Mouse (Mus musculus) kidney, postnatal 25 days (tissue): Measurements from ENCODE around the gene Gm49318.
A peak's percentile ranks its signal among the peaks of the same experiment; 100 is the strongest.

Source experiments
- DNase-seq, 2 experiments: peaks; one replicate each; pipeline ENCODE4 v3.0.0; 2021; ENCODE audit warnings: mixed read lengths in 2 of 2

Gene Gm49318

GRCm38 (mm10) chr9:22024592-22024991 lies 46.5 kb downstream of the Gm49318 start:
- DNase-seq = no peak

GRCm38 (mm10) chr9:22017208-22017825 lies 53.7 kb downstream of the Gm49318 start:
- DNase-seq = no peak

- no peak for DNase-seq
Measured at GRCm38 (mm10) chr9:22016245-22016644, 54.8 kb downstream of the Gm49318 start.

GRCm38 (mm10) chr9:22012731-22013130 lies 58.3 kb downstream of the Gm49318 start:
- DNase-seq = peak in 1 of 2 experiments; percentile 45

- DNase-seq = no peak
Measured at GRCm38 (mm10) chr9:22011055-22011454, 60.0 kb downstream of the Gm49318 start.

- no peak for DNase-seq
Measured at GRCm38 (mm10) chr9:22004546-22004945, 66.5 kb downstream of the Gm49318 start.

GRCm38 (mm10) chr9:22003163-22003554 lies 67.9 kb downstream of the Gm49318 start:
- DNase-seq = peak; percentile 31 to 55

- DNase-seq = peak; percentile 100
Measured at GRCm38 (mm10) chr9:22002194-22003162, 68.6 kb downstream of the Gm49318 start, which contains the start of the genes Ccdc151 and Prkcsh. Gene Ccdc151 (minus strand): TSS chr9:22002634. Gene Prkcsh (plus strand): TSS chr9:22002806.

GRCm38 (mm10) chr9:22001633-22002032 lies 69.4 kb downstream of the Gm49318 start:
- no peak for DNase-seq

- no peak for DNase-seq
Measured at GRCm38 (mm10) chr9:22000296-22000695, 70.8 kb downstream of the Gm49318 start.

- DNase-seq = no peak
Measured at GRCm38 (mm10) chr9:21996178-21996867, 74.7 kb downstream of the Gm49318 start.

GRCm38 (mm10) chr9:21992227-21992626 lies 78.8 kb downstream of the Gm49318 start:
- no peak for DNase-seq

- DNase-seq = peak; percentile 87 to 93
Measured at GRCm38 (mm10) chr9:21989230-21990110, 81.6 kb downstream of the Gm49318 start, which contains the start of gene Rgl3. Gene Rgl3 (minus strand): TSS chr9:21989446.

GRCm38 (mm10) chr9:21988421-21989101 lies 82.5 kb downstream of the Gm49318 start:
- DNase-seq = peak; percentile 78 to 90

- peak; percentile 28 to 52 for DNase-seq
Measured at GRCm38 (mm10) chr9:21987592-21988342, 83.3 kb downstream of the Gm49318 start.
